Mouse (Mus musculus) right cerebral cortex, adult 2 months (tissue): ENCODE measurements around the gene Ctbp1.

ENCODE experiments used
- DNase-seq, 2 experiments: peaks; one replicate each; pipeline ENCODE4 v3.0.0; 2021 to 2022; ENCODE audit warnings: low spot score in 2 of 2

Ctbp1 gene

DNA sequence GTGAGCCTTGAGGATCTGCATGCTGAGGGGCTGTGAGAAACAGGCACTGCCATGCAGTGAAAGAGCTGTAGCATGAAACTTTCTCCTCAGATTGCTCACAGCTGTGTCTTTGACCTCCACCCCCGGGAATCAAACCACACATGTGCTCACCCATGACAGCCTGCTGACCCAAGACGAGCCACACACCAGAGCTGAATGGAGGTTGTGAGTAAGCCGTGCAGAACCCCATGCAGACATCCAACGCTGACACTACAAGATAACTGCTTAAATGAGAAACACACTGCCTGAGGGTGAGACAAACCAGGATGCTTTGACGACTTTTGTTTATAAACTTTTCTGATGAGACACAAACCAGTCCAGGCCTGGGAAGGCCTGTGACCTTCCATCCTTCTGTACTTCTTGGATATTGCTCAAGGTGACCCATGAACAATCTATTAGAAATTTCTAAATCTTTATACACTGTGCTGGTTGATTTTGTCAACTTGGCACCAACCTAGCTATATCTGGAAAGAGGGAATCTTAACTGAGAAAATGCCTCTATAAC lies 30.3 kb downstream of the Ctbp1 start:
- no peak for DNase-seq

DNA sequence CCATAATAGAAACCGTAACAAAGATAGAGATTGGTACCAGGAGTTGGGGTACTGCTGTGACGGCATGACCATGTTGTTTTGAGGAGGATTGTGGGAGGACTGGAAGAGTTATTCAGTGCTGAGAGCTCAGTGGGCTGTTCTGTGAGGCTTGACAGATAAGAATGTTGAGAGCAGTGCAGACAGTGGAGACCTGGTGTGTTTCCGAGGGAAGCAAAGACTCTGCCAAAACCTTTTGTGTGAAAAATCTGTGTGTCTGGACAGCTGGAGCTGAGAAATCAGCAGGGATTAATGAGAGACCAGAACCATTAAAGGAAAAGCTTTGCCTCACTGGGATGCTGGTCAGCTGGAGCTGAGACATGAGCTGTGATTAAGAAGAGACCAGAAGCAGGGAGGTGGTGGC lies 34.9 kb downstream of the Ctbp1 start:
- DNase-seq, result no peak

DNA sequence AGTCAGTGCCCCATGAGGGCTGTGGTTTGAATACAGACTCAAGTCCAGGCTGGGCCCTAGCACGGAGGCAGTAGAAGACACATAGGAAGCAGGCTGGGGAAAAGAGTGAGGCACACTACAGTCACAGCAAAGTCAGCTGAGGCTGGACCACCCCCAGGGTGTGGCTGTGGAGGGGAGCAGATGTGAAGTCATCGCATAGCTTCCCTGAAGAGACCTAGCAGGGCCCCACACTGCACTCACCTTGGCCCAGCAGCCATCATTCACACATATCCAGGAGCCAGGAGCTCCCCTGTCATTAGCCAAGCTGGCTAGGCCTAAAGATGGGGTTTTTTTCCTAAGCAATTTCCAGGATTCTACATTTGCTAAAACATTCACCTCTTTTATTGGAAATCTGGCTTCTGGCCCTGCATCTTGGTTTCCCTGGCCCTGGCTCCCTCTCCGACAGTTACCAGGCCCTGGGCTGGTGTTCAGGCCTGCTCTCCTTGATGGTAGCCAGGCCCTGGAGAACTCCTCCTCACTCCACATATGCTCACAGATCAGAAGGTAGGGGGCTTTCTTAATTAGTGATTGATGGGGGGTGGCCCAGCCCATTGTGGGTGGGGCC lies 35.6 kb downstream of the Ctbp1 start:
- no peak for DNase-seq

DNA sequence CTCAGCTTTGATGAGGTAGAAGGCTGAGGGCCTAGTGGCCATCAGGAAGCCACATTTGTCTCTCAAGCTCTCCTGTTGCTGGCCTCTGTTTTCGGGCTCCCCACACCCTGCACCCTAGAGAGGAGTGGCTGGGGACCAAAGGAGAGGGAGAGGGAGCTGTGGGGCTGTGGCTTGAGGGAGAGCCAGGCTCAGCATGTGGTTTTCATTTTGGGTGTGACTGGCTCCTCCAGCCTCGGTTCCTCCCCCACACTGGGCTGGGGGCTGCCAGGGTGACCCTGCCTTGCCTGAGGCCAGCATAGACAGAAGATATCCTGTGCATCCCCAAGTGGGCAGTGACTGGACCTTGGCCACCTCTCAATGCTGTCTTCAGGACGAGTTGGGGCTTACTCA lies 36.5 kb downstream of the Ctbp1 start:
- DNase-seq, result no peak

DNA sequence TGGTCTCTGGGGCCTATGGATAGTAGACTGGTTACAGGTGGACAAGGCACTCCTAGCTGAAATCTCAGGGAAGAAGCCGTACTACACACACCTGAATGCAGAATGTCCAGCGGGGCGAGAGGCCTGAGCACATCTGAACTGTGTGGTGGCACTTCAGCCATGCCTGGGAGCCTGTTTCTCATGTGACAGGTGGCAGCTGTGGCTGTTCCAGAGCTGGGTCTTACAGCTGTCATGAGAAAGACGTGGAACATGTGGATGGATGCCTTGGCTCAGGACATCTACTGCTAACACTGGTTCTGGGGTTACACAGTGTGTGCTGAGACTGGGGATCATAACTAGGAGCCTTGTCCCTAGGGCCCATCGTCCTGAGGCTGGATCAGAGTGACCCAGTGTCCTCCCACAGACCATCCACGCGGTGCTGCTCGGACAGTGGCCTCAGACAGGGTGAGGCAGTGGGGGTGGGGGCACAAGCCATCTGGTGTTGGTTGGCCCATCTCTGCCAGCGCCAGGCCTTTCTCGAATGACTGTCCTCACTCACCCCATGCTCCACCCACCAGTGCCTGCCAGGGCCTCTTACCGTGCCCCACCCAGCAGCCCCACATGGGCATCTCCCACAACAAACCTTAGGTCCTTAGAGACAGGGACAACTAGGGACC lies 37.1 kb downstream of the Ctbp1 start:
- DNase-seq, result no peak

DNA sequence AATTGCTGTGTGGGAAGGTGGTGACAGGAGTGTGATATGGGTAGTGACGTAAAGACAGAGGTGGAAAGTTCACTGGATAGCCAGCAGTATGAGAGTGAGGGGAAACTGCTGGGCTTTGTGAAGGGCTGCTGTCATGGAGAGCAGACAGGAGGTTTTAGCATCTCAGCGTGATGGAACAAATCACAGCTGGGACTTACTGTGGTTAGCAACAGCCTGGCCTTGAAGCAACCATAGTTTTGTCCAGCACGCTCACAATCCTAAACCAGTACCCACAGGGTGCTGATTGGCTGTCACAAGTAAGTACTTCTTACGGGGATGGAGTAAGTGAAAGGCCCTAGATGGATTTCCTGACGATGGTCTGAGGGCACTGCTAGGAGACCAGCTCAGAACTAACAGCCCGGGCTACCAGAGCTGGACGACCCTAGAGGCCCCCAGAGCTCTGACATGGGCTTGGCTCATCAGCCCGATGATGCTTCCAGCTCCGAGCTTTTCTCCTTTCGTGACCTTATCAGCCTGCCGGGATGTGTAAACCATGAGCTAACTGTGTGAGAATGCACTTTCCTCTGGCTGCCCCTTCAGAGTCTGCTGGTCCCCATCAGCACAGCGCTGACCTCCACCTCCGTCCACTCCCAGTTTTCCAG lies 40.3 kb downstream of the Ctbp1 start:
- DNase-seq, result no peak

DNA sequence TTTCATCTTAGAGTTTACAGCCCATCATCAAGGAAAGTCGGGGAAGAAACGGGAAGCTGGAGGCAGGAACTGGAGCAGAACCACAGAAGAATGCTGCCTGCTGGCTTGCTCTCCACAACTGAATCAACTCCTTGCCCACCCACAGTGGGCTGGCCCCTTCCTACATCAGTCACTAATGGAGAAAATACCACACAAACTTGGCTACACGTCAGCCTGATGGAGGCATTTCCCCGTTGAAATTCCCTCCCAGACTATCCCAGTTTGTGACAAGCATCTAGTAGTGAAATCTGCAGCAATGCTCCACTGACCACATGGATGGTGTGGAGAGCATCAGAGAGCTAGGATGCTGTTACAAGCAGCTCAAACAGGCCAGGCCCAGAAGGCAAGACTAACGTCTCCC lies 42.0 kb downstream of the Ctbp1 start:
- no peak for DNase-seq

DNA sequence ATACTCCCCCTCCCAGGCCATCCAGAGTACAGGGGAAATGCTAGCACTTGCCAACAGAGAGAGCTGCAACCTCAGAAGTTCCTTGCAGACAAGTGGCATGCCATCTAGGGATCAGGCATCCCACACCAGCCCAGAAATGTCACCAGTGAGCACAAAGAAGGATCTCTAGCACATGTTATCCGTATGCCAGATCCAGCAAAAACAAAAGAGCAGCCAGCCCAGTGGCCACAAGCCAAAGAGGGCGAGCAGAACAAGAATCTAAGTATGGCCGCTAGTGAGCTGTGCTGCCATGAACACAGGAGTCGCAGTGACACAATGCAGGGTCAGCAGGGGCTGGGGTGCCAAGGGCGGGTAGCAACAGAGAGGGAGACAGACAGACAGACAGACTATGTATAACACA lies 44.5 kb downstream of the Ctbp1 start:
- DNase-seq, result no peak

DNA sequence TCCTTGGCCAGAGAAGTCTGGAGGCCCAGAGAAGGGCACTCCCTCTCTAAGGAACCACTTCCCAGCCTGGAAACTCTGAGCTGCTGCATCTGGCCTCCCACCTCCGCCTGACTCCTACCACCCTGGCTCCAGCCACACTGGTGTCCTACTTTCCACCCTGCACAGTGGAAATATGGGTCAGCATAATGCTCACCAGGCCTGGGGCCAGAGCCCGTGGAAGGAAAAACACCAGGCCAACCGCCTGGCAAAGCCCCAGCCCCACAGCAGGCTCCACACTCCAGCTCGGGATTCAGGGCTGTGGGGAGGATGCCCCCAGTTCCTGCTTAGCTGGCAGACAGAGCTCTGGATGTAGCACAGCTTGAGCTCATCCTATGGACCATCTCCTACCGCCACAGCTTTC lies 46.4 kb downstream of the Ctbp1 start:
- peak; percentile 60 to 64 for DNase-seq

DNA sequence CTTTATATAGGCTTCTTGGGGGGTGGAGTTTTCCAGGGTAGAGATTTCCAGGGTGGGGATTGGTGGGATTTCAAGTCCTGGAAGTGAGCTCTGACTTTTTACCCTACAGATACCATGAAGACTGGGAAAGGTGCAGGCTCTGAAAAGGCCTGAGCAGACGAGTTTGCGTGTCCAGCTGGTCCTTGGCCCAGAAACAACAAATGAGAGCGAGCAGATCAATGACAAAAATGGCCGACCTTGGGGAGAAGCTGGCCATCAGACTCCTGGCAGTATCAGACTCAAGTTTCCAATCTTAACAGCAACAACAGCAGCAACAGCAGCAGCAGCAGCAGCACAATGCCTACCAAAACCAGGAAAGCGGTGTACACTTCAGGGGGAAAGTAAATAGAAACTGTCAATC lies 49.1 kb downstream of the Ctbp1 start:
- no peak for DNase-seq

DNA sequence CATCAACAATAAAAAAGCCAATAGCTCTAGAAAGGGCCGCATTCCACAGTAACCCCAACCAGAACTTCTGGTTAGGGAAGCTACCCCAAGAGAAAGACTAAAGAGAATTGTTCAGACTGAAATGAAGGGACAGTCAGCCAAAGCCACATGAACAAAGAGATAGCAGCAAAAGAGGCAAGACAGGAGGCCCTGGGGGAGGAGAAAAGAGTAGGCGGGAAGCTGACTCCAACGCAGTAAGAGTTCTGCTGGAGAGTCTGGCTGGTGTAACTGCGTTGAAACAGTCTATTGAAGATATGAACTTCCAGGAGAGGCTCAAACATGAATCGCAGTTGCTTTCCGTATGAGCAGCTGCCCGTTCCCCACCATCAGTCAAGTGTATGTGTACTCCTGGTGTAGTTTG lies 50.3 kb downstream of the Ctbp1 start:
- DNase-seq, result no peak

DNA sequence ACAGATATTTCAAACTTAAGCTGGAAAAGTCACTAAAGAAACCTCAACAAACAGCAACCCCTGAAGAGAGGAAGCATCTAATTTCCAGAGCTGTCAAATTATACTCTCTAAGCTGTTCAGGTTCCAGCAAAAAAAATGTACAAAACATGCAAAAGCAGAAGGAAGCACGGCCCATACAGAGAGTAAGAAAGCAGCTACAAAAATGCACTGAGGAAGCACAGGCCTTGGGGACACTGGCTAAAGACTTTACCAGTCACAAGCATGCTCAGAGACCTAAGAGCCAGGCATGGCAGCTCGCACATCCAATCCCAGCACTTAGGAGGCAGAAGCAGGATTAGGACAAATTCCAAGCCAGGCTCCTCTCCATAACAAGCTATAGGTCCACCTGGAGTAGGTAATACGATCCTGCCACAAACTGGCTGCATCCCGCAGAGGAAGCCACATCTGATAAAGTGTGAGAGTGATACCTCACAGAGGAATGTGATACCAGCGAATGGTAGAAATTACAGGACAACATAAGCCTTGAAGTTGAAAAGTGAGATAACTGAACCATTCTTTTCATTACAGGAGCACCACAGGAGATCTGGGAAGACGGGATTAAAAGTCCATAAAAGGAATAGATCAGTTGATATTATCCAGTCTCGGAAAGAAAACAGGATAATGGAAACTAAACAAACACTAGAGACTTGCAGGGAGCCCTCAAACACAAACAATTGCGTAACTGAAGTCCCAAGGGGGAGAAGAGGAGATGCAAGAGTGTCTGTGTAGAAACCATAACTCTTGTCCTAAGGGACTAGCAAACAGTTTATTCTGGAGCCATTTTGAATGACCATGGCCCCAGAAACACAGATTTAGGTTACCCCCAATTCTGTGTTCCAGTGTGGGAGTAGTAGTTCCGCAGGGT lies 51.7 kb downstream of the Ctbp1 start:
- DNase-seq, result no peak

DNA sequence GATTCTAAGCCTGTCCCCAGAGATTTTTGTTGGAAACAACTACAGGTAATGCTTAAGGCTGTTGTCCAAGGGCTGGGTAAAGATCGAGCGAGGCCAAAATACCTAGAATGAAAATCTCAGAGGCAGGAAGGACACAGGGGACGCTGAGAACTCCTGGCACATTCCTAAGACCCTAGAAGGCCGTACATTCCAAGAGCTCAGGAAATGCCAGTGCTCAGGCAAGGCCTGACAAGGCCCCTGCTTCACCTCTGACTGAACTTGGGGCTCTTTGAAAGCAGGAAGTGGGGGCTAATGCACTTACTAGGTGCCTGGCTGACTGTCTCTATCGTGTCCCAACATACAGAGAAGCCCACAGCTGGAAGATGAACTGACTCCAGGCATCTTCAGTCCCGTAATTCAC lies 52.4 kb downstream of the Ctbp1 start:
- no peak for DNase-seq

DNA sequence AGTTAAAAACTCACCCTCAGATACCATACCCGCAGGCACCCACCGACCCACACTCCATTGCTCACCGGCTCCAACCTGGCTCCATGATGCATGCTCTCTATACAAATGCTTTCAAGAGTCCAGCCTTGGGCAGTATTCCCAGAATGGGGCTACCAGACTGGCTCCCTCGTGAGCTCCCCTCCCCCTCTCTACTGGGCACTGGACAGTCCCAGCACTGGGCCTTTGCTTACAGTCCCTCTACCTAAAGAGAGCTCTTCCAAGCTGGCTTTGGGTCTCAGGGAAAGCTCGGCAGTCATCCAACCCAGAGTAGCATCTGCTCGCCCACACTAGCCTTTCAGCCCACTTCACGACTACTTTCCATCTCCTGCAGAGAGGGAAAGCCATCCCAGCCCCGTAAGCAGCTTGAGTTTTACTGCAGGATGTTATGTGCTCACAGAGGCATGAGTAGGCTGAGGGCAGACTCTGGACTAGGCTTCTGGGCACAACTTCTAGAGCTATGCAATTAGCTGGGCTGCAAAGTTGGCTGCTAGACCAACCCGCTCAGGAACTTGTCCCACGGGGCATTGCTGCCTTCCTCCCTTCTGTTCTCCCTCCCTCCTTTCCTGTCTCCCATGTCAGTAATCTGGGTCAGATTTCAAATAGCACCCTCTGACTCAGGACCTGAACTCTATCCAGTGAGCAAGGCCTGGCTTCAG lies 54.3 kb downstream of the Ctbp1 start:
- DNase-seq, result peak; percentile 67 to 70

DNA sequence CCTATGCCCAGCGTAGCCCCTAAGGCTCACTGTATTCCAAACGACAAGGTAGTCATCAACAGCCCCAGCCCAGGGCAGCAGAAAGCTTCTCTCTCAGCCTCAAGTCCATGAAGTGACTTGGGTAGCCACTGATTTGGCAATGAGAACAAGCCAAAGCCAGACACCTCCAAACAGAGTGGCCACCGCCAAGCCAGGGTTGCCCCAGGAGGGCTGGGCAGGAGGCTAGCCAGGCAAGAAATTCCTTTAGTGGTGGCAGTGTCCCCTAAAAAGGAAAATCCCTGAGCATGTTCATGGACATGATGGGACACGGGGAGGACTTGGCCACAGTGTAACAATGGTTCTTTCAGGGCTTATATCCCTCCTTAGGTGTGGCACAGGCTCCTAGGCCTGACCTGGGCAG lies 55.0 kb downstream of the Ctbp1 start:
- DNase-seq, result no peak

DNA sequence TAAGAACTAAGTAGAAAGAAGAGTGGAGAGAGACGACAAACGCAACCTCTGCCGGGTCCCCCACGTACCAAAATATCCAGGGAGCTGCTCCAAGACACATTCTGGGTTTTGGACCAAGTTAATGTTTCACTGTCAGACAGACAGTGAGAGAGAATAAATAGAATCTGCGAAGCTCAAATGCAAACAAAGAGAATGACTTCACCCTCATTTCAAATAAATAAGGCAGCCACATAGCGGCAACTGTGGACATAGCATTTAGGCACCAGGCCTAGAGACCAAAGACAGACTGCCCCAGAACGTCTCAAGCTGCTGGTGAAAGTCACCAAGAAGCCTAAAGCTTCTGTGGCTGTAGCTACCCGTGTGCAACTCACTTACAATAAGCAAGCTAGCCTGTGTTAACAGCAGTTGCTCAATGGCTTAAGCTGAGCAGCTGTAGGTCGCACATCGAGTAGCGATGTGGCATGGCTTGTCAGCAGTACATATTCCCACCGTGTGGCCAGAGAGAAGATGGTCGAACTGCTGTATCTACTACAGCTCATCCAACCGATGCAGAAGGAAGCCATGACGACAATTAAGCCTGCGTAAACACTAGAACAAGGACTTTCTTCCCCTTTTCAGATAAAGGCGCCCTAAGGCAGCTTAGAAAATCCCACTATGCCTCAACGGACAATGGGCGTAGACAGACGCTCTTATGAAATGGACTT lies 55.9 kb downstream of the Ctbp1 start:
- no peak for DNase-seq

DNA sequence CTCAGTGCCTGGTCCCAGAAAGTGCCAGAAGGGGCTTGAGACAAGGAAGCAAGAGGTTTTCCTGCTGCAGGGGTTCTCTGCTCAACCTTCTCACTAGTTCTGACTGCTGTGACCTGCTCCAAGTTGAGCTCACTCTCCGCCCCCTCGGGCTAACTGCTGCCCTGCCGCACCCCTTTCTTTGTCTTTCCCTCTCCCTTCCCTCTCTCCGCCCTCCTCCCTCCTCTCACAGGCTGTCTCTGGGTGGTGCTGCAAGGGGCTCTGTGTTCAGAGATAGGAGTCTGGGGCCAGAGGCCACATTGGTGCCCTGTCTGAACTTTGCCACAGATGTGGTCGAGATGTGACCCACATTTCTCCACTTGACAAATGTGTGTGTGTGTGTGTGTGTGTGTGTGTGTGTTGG lies 56.7 kb downstream of the Ctbp1 start, which contains the start of gene Spon2:
Spon2 (minus strand) TSS at position 375 of the 400 bp plus-strand sequence.
- no peak for DNase-seq

DNA sequence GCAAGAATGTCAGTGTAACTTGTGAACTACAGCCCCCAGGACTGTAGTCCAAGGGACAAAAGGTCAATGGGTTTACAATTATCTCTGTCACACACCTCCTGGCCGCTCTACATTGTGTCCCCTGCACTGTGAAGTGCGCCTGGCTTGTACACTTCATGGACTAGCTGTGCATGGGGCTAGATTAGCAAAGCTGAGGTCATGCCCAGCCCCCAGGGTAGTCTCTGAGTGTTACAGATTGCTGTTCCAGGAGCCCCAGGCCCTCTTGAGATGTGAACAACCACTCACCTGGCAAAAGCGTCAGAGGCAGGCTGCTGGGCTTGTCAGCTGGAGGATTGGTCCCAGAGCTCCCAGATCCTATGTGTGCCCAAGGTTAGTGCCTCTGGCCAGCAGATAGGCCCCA lies 57.1 kb downstream of the Ctbp1 start:
- DNase-seq, result no peak

DNA sequence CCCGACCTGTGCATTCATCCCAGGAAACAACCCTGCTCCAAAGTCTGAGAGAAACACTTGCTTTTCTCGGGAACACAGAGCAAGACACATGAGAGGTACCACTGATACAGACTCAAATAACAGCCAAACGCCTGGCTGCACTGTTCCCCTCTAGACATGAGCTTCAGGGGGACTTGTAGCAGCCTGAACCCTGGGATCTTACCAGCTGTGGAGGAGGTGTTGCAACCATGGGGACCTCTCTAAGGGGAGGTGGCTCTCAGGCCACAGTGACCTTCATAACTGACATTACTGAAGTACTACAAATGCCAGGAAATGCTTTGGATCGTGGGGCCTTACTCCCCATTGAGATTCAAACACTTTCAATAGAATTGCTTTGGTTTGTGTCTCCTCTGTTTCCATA lies 60.1 kb downstream of the Ctbp1 start:
- DNase-seq, result no peak

DNA sequence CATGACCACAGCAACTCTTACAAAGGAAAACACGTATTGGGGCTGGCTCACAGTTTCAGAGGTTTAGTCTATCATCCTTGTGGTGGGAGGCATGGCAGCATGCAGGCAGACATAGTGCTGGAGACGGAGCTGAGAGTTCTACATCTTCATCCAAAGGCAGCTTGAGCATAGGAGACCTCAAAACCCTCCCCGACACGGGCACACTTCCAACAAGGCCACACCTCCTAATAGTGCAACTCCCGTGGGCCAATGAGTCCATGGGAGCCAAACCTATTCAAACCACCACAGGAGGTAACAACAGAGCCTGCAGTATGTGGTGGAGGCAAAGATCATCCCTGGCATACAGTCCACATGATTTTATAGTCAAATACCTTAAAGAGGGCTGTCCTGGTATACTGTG lies 63.5 kb downstream of the Ctbp1 start:
- DNase-seq, result no peak

DNA sequence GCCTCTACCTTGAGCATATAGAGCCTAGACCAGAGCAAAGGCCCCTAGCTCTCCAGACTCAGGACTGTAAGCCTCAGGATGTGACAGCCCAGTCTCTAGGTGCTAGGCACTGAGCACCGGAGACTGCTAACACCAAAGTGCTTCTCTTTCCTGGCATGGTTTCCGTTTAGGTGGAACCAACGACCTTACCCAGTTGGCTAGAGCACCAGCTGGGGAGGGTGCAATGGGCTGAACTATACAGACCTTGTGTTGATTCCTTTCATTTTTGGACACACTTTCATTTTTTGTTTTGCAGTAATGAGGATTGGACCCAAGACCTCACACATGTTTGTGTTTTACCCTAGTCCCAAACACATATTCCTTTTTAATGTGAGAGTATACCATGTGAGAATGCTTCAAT lies 64.3 kb downstream of the Ctbp1 start:
- DNase-seq, result no peak
